Mouse (Mus musculus): ENCODE data around the gene Slc34a3. TPM values are rescaled to one million over a fixed set of nuclear protein-coding genes. Genes with fewer than 3 reads are reported as not detected.
A peak's percentile ranks its signal among the peaks of the same experiment; 100 is the strongest.

Slc34a3 gene
- polyA plus RNA-seq, 2 experiments = not detected

DNA sequence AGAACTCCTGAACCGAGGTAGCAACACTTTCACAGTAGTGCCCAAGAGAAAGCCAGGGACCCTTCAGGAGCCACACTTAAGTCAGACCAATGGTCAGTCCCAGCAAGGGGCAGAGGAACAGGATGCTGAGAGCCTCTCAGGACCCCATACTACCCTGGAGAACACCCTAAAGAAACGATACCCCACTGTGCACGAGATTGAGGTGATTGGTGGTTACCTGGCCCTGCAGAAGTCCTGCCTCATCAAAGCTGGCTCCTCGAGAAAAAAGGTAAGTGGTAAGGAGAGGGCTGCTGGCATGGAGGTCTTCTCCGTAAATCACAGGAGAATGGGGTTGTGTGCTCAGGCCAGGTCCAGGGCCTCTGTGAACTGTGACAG, 30.1 kb upstream of the Slc34a3 start:
- no peak for TF ChIP-seq POLR2A (IDR thresholded peaks at IDR 0.05; ENCODE audit: borderline replicate concordance, extremely low read depth, insufficient read depth, insufficient read length)
- 74% methylated on average over 5 of the region's 5 CpGs for WGBS
- H3K9ac ChIP-seq (ENCODE audit: low read depth, low read length, severe bottlenecking) = 0 out of 2 replicates have a peak overlapping the region, but pooled peaks have one; percentile 53

DNA sequence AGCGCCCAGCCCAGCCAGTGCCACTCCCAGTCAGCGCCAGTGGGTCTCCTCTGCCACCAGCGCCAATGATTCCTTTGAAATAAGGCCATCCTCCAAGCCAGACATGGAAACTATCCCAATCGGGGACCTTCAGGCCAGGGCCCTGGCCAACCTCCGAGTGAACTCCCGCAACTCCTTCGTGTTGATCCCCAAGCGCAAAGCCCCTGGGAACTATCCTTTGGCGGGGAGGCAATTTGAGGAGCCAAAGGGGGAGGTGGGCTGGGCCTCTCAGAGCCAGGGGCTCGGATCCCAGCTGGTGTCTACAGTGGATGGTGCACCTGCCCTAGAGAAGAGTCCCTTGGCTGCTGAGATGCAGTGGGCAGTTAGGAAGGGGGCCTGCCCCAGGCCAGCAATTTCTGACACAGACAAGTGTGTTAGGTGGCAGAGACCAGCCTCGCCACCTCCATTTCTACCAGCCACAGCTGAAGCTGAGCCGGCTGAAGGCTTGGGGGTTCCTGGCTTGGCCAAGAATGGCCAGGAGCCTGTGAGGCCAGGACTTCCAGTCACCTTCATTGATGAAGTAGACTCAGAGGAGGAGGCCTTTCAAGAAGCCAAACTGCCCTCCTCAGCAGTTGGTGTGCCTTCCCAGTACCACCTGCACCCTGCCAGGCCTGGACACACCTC, 29.6 kb upstream of the Slc34a3 start:
- Histone ChIP-seq H3K27ac (replicated peaks; ENCODE audit: low read depth, low read length) (no peak overlapping the region), H3K36me3 (ENCODE audit: control insufficient read depth, insufficient read depth, low read length) (peaks cover 3% of the 10 kb centered on the region; the same call in 1 of the 2 replicates), H3K9me3 (ENCODE audit: control insufficient read depth, low read length) (no peaks in the 10 kb centered on the region), H3K4me2 (replicated peaks; ENCODE audit: low read depth, low read length, severe bottlenecking) (peak overlapping the region; percentile 99), H3K4me1 (ENCODE audit: control insufficient read depth, insufficient read depth, low read length) (peaks cover 11% of the 10 kb centered on the region), H3K27me3 (ENCODE audit: control insufficient read depth, insufficient read depth, low read length) (peaks cover 13% of the 10 kb centered on the region; the same call in 1 of the 2 replicates), H3K4me3 (replicated peaks; ENCODE audit: low read length) (peak overlapping the region; percentile 77), H3K9ac (ENCODE audit: low read depth, low read length, severe bottlenecking) (peak overlapping the region; percentile 53)
- 17% methylated on average over 12 of the region's 12 CpGs for WGBS
- ATAC-seq (ENCODE audit: low FRiP score, low read depth) (no peak), DNase-seq (ENCODE audit: low spot score) (no peak)
- no peak for TF ChIP-seq POLR2A (IDR thresholded peaks at IDR 0.05; ENCODE audit: borderline replicate concordance, extremely low read depth, insufficient read depth, insufficient read length)

More for the DNA sequence above, 30.1 kb upstream of the Slc34a3 start:
- ATAC-seq (ENCODE audit: low FRiP score, low read depth) (no peak), DNase-seq (ENCODE audit: low spot score) (no peak)
- H3K4me1 ChIP-seq (ENCODE audit: control insufficient read depth, insufficient read depth, low read length) = peaks cover 11% of the 10 kb centered on the region
- H3K27ac ChIP-seq (replicated peaks; ENCODE audit: low read depth, low read length) = no peak overlapping the region
- H3K4me2 ChIP-seq (replicated peaks; ENCODE audit: low read depth, low read length, severe bottlenecking) = peak overlapping the region; percentile 99; the same call in 1 of the 2 replicates
- peaks cover 13% of the 10 kb centered on the region; the same call in 1 of the 2 replicates for H3K27me3 ChIP-seq (ENCODE audit: control insufficient read depth, insufficient read depth, low read length)
- H3K36me3 ChIP-seq (ENCODE audit: control insufficient read depth, insufficient read depth, low read length) = peaks cover 8% of the 10 kb centered on the region
- H3K4me3 ChIP-seq (replicated peaks; ENCODE audit: low read length) = no peak overlapping the region
- no peaks in the 10 kb centered on the region for H3K9me3 ChIP-seq (ENCODE audit: control insufficient read depth, low read length)

DNA sequence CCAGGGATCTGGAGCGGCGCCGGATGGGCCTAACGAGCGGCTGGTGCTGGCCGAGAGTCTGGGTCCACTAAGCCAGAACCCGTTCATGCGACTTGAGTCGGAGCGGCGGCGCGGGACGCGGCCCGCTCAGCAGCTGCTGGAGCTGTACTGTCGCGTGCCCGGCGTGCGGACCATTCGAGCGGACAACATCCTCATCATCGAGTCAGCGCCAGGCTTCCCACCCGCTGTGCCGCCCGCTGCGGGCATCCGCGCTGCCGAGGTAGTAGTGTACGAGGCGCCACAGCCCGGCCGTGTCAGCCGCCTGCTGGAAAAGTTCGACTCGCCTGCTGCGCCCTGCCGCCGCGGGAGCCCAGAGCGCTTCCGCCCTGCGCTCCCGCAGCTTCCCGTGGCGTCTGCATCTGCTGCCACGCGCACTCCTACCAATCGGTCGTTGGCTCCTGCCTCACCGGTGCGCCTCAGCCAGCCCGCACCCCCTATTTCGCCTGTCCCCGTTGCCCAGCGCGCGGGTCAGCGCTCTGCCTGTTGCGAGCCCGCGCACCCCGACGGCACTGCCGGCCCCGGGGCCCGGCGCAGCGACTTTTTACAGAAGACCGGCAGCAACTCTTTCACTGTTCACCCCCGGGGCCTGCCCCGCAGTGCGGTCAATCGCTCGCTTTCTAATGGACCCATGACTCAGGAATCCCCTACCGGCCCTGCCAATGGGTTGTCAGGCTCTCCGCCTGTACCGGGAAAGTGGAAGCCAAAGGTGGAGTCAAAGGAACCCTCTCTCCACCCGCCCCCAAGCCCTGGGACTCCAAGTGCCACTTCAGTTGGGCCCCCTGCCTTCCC, 28.8 kb upstream of the Slc34a3 start:
- peak overlapping the region; percentile 77 for H3K4me3 ChIP-seq (replicated peaks; ENCODE audit: low read length)
- no peaks in the 10 kb centered on the region for H3K36me3 ChIP-seq (ENCODE audit: control insufficient read depth, insufficient read depth, low read length)
- DNase-seq (ENCODE audit: low spot score) (no peak), ATAC-seq (ENCODE audit: low FRiP score, low read depth) (peak; percentile 18; the same call in 1 of the 2 replicates)
- H3K27ac ChIP-seq (replicated peaks; ENCODE audit: low read depth, low read length) = no peak overlapping the region
- peaks cover 13% of the 10 kb centered on the region; the same call in 1 of the 2 replicates for H3K27me3 ChIP-seq (ENCODE audit: control insufficient read depth, insufficient read depth, low read length)
- H3K4me1 ChIP-seq (ENCODE audit: control insufficient read depth, insufficient read depth, low read length) = peaks cover 11% of the 10 kb centered on the region
- under 1% methylated on average over 63 of the region's 82 CpGs for WGBS
- no peak for TF ChIP-seq POLR2A (IDR thresholded peaks at IDR 0.05; ENCODE audit: borderline replicate concordance, extremely low read depth, insufficient read depth, insufficient read length)
- peak overlapping the region; percentile 53 for H3K9ac ChIP-seq (ENCODE audit: low read depth, low read length, severe bottlenecking)
- no peaks in the 10 kb centered on the region for H3K9me3 ChIP-seq (ENCODE audit: control insufficient read depth, low read length)
- H3K4me2 ChIP-seq (replicated peaks; ENCODE audit: low read depth, low read length, severe bottlenecking) = peak overlapping the region; percentile 99

DNA sequence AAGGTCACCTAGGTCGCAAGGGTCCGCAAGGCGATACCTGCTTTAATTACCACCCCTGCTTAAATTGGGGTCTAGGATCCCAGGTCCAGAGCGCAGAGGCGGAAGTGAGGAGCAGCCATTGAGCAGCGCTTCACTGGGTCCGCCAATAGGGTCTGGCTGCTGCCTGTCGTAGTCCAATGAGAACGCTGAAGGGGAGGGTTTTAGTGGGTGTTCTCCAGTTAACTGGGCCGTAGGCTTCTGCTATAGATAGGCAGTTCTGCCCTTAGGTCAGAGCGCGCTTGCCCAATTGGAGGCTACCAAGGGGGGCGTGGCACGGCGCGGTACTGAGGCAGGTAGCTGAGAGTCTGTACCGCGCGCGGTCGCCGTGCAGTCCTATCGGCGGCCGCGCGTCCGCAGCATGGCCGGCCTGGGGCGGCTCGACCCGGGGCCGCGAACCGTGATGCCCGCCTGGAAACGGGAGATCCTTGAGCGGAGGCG, 28.2 kb upstream of the Slc34a3 start, which contains the start of gene Tprn:
Tprn (plus strand) TSS at position 328 of the 477 bp plus-strand sequence.
- peak; percentile 100 for ATAC-seq (ENCODE audit: low FRiP score, low read depth)

DNA sequence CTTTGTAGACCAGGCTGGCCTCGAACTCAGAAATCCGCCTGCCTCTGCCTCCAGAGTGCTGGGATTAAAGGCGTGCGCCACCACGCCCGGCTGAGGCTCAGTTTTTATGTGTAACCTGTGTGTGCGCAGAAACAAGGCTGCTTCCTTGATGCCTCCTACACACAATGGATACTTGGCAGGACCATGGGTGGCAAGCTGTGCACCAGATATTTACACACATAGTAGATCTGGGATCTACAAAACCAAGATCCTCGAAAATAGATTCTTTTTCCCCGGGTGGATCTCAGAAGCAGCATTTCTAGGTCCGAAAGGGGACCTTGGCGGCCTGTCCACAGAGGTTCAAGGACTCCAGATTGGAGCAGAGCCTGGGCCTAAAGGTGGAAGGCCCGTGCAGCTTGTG, 27.7 kb upstream of the Slc34a3 start:
- WGBS = 49% methylated on average over 11 of the region's 12 CpGs
- H3K9ac ChIP-seq (ENCODE audit: low read depth, low read length, severe bottlenecking) = 0 out of 2 replicates have a peak overlapping the region, but pooled peaks have one; percentile 18
- peaks cover 13% of the 10 kb centered on the region; the same call in 1 of the 2 replicates for H3K27me3 ChIP-seq (ENCODE audit: control insufficient read depth, insufficient read depth, low read length)
- H3K4me2 ChIP-seq (replicated peaks; ENCODE audit: low read depth, low read length, severe bottlenecking) = peak overlapping the region; percentile 99
- no peak overlapping the region for H3K27ac ChIP-seq (replicated peaks; ENCODE audit: low read depth, low read length)
- DNase-seq (ENCODE audit: low spot score) = no peak
- ATAC-seq (ENCODE audit: low FRiP score, low read depth) = peak; percentile 7
- TF ChIP-seq POLR2A (IDR thresholded peaks at IDR 0.05; ENCODE audit: borderline replicate concordance, extremely low read depth, insufficient read depth, insufficient read length) = no peak
- H3K9me3 ChIP-seq (ENCODE audit: control insufficient read depth, low read length) = no peaks in the 10 kb centered on the region
- H3K36me3 ChIP-seq (ENCODE audit: control insufficient read depth, insufficient read depth, low read length) = no peaks in the 10 kb centered on the region
- peaks cover 11% of the 10 kb centered on the region for H3K4me1 ChIP-seq (ENCODE audit: control insufficient read depth, insufficient read depth, low read length)
- peak overlapping the region; percentile 77 for H3K4me3 ChIP-seq (replicated peaks; ENCODE audit: low read length)

More for the DNA sequence above, 28.2 kb upstream of the Slc34a3 start, which contains the start of gene Tprn:
- DNase-seq (ENCODE audit: low spot score) = peak; percentile 98
- Histone ChIP-seq H3K36me3 (ENCODE audit: control insufficient read depth, insufficient read depth, low read length) (no peaks in the 10 kb centered on the region), H3K4me1 (ENCODE audit: control insufficient read depth, insufficient read depth, low read length) (peaks cover 11% of the 10 kb centered on the region), H3K9ac (ENCODE audit: low read depth, low read length, severe bottlenecking) (peak within 1 kb of the TSS; percentile 53), H3K27ac (replicated peaks; ENCODE audit: low read depth, low read length) (no peak within 1 kb of the TSS), H3K4me2 (replicated peaks; ENCODE audit: low read depth, low read length, severe bottlenecking) (peak within 1 kb of the TSS; percentile 99), H3K4me3 (replicated peaks; ENCODE audit: low read length) (peak within 1 kb of the TSS; percentile 77), H3K27me3 (ENCODE audit: control insufficient read depth, insufficient read depth, low read length) (peaks cover 13% of the 10 kb centered on the region; the same call in 1 of the 2 replicates), H3K9me3 (ENCODE audit: control insufficient read depth, low read length) (no peaks in the 10 kb centered on the region)
- no peak for TF ChIP-seq POLR2A (IDR thresholded peaks at IDR 0.05; ENCODE audit: borderline replicate concordance, extremely low read depth, insufficient read depth, insufficient read length)
- WGBS = 1% methylated on average over 28 of the region's 39 CpGs

All from limb, embryonic 14.5 days (tissue).